Mouse (Mus musculus) embryonic facial prominence, embryonic 11.5 days (tissue): ENCODE results near the gene Arhgef17. TPM values are rescaled to one million over a fixed set of nuclear protein-coding genes. Genes with fewer than 3 reads are reported as not detected.
A peak's percentile ranks its signal among the peaks of the same experiment; 100 is the strongest.

Experiments used
- microRNA-seq: library from miRNA; unstranded; fragments of <30 nt; microRNA quantifications from one replicate; pipeline ENCODE4, GENCODE M21; 2016; ENCODE audit warnings: borderline number of aligned reads
- polyA plus RNA-seq: library from polyadenylated mRNA; unstranded; fragments of >200 nt; fragmentation: Nextera tagmentation; extraction: Ambion mirVana; gene quantifications from 2 replicates; pipeline ENCODE4 v1.2.1, GENCODE M21; 2014

The Arhgef17 gene
- polyA plus RNA-seq, 1 experiment from 2014 or later: 8.1 TPM

Small RNAs within 50 kb of the gene (microRNA-seq; reads per million reads assigned to microRNA genes)
- 252 reads per million, percentile 55 among the genes with 10 or more reads in this experiment for gene Mir3102

Other genes starting within 250 kb of the Arhgef17 start
- 30.7 and 32.6 TPM in 2 replicates for gene Fam168a, start 225.5 kb downstream of the Arhgef17 start, polyA plus RNA-seq
- 1.8 and 2.3 TPM in 2 replicates for gene Relt, start 68.7 kb downstream of the Arhgef17 start, polyA plus RNA-seq
- gene P2ry6, start 42.5 kb upstream of the Arhgef17 start, polyA plus RNA-seq: 1.8 and 1.9 TPM in 2 replicates
- 0.31 and 0.46 TPM in 2 replicates for gene P2ry2, start 80.8 kb upstream of the Arhgef17 start, polyA plus RNA-seq
- gene Fchsd2, start 160.8 kb upstream of the Arhgef17 start, polyA plus RNA-seq: 21.9 and 23.9 TPM in 2 replicates